Mouse (Mus musculus) liver, adult 2 months (tissue): Measurements from ENCODE around the gene Cdk14.

Experiments
- CTCF ChIP-seq: fragments of 200-500 bp; IDR thresholded peaks from 2 replicates; pipeline ENCODE4 v1.5.1; 2011; ENCODE audit warnings: low read depth, low read length, control low read depth
- POLR2A ChIP-seq: fragments of 200-500 bp; IDR thresholded peaks from 2 replicates; pipeline ENCODE4 v1.6.1; 2011; ENCODE audit warnings: low read length, control low read depth; ENCODE audit not compliant: insufficient read depth; ENCODE audit errors: extremely low read depth

DNA sequence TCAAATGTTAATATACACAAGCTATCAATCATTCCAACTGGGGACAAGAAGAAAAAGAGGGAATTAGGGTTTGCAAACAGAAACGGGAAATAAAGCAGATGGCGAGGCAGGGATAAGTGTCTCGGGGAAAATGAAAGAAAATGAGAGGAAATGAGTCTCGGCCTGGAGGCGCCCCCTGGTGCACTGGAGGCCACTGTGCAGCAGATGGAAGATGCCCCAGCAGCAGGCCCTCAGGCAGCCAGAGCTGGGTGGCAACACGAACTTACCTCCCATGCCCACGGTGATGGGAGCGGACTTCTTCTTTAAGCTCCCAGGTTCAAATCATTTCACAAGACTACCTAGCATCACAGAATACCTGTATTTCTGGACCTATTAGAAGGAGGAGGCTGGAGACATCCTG is 97.4 kb downstream of the Cdk14 start:
- TF ChIP-seq CTCF (peak; percentile 13; the same call in 1 of the 2 replicates), POLR2A (no peak)
